Mouse (Mus musculus) lung, postnatal 0 days (tissue): ENCODE measurements at regions not wholly inside any gene's neighbourhood (a gene's known extent, or its start where the extent isn't known, plus 50 kb on each side); places are given as distances from the start of the nearest gene placed in this dataset.

Source experiments
- CTCF ChIP-seq: IDR thresholded peaks from 2 replicates; pipeline ENCODE4 v1.5.1; 2016; ENCODE audit warnings: antibody characterized with exemption, mild to moderate bottlenecking
- EP300 ChIP-seq: IDR thresholded peaks from 2 replicates; pipeline ENCODE4 v1.6.1; 2016; ENCODE audit warnings: antibody characterized with exemption, mild to moderate bottlenecking, control low read depth

- TF ChIP-seq CTCF (no peak), EP300 (no peak)
Measured at GRCm38 (mm10) chrX:11893606-11894279, 266.4 kb downstream of the Bcor start.
